Mouse (Mus musculus): ENCODE measurements around the gene Hoxd3. TPM values are rescaled to one million over a fixed set of nuclear protein-coding genes. Genes with fewer than 3 reads are reported as not detected.

Hoxd3 gene
- 55.9 and 68.9 TPM in 2 replicates for polyA plus RNA-seq (2016; fragmentation: Nextera tagmentation; extraction: Ambion mirVana)

GRCm38 (mm10) chr2:74711721-74712621, at the start of gene Hoxd3, which contains the start of gene Hoxd4:
Hoxd3 (plus strand) TSS chr2:74711927.
Hoxd4 (plus strand) TSS chr2:74711929.
- peak within 1 kb of the TSS; percentile 100 for H3K27ac ChIP-seq
- no peaks in the 10 kb centered on the region for H3K36me3 ChIP-seq
- under 1% methylated on average over 65 of the region's 65 CpGs for WGBS
- H3K9me3 ChIP-seq = no peaks in the 10 kb centered on the region
- peak within 1 kb of the TSS; percentile 90 for H3K4me3 ChIP-seq
- peak within 1 kb of the TSS; percentile 96 for H3K4me2 ChIP-seq (replicated peaks)
- H3K27me3 ChIP-seq (replicated peaks) = no peaks in the 10 kb centered on the region
- peak within 1 kb of the TSS; percentile 100 for H3K9ac ChIP-seq
- peaks cover 48% of the 10 kb centered on the region for H3K4me1 ChIP-seq
- ATAC-seq (ENCODE audit: low FRiP score, low read depth) = peak; percentile 73

- 5% methylated on average over 18 of the region's 18 CpGs for WGBS
- Histone ChIP-seq H3K9ac (no peak overlapping the region), H3K27ac (no peak overlapping the region), H3K4me2 (replicated peaks) (no peak overlapping the region), H3K9me3 (no peaks in the 10 kb centered on the region), H3K4me3 (no peak overlapping the region), H3K36me3 (no peaks in the 10 kb centered on the region), H3K4me1 (peaks cover 19% of the 10 kb centered on the region), H3K27me3 (replicated peaks) (peaks cover 96% of the 10 kb centered on the region)
- no peak for ATAC-seq (ENCODE audit: low FRiP score, low read depth)
Observed at GRCm38 (mm10) chr2:74663291-74663925, 48.3 kb upstream of the Hoxd3 start.

- Histone ChIP-seq H3K9ac (no peak overlapping the region), H3K27me3 (replicated peaks) (peaks cover 95% of the 10 kb centered on the region), H3K36me3 (no peaks in the 10 kb centered on the region), H3K27ac (no peak overlapping the region), H3K4me3 (no peak overlapping the region), H3K4me1 (peaks cover 16% of the 10 kb centered on the region), H3K4me2 (replicated peaks) (no peak overlapping the region), H3K9me3 (no peaks in the 10 kb centered on the region)
- 2% methylated on average over 7 of the region's 7 CpGs for WGBS
- no peak for ATAC-seq (ENCODE audit: low FRiP score, low read depth)
Observed at GRCm38 (mm10) chr2:74666411-74666810, 45.3 kb upstream of the Hoxd3 start.

GRCm38 (mm10) chr2:74667191-74667841, 44.4 kb upstream of the Hoxd3 start:
- 0 out of 2 replicates have a peak, but pooled peaks have one; percentile 37 for ATAC-seq (ENCODE audit: low FRiP score, low read depth)
- no peaks in the 10 kb centered on the region for H3K36me3 ChIP-seq
- under 1% methylated on average over 36 of the region's 36 CpGs for WGBS
- peak overlapping the region; percentile 43; the same call in 1 of the 2 replicates for H3K4me3 ChIP-seq
- no peak overlapping the region for H3K27ac ChIP-seq
- H3K9me3 ChIP-seq = no peaks in the 10 kb centered on the region
- H3K27me3 ChIP-seq (replicated peaks) = peaks cover 95% of the 10 kb centered on the region
- H3K4me1 ChIP-seq = peaks cover 13% of the 10 kb centered on the region
- peak overlapping the region; percentile 72 for H3K4me2 ChIP-seq (replicated peaks)
- no peak overlapping the region for H3K9ac ChIP-seq

- under 1% methylated on average over 34 of the region's 51 CpGs for WGBS
Observed at GRCm38 (mm10) chr2:74667842-74668357, 43.8 kb upstream of the Hoxd3 start, which contains the start of gene Hoxd13. Hoxd13 (plus strand) TSS chr2:74668310.

GRCm38 (mm10) chr2:74668370-74669229, 43.1 kb upstream of the Hoxd3 start:
- H3K27me3 ChIP-seq (replicated peaks) = peaks cover 95% of the 10 kb centered on the region
- peak overlapping the region; percentile 72 for H3K4me2 ChIP-seq (replicated peaks)
- peak overlapping the region; percentile 43 for H3K4me3 ChIP-seq
- WGBS = under 1% methylated on average over 52 of the region's 74 CpGs
- H3K27ac ChIP-seq = no peak overlapping the region
- no peak; the same call in 1 of the 2 replicates for ATAC-seq (ENCODE audit: low FRiP score, low read depth)
- H3K36me3 ChIP-seq = no peaks in the 10 kb centered on the region
- H3K9me3 ChIP-seq = no peaks in the 10 kb centered on the region
- peak overlapping the region; percentile 47 for H3K9ac ChIP-seq
- peaks cover 22% of the 10 kb centered on the region for H3K4me1 ChIP-seq

More at GRCm38 (mm10) chr2:74667842-74668357, 43.8 kb upstream of the Hoxd3 start, which contains the start of gene Hoxd13:
- H3K27me3 ChIP-seq (replicated peaks) = peaks cover 95% of the 10 kb centered on the region
- H3K27ac ChIP-seq = no peak within 1 kb of the TSS
- H3K4me2 ChIP-seq (replicated peaks) = peak within 1 kb of the TSS; percentile 72
- H3K9me3 ChIP-seq = no peaks in the 10 kb centered on the region
- ATAC-seq (ENCODE audit: low FRiP score, low read depth) = peak; percentile 61; the same call in 1 of the 2 replicates
- no peaks in the 10 kb centered on the region for H3K36me3 ChIP-seq
- peaks cover 19% of the 10 kb centered on the region for H3K4me1 ChIP-seq
- H3K9ac ChIP-seq = peak within 1 kb of the TSS; percentile 47
- peak within 1 kb of the TSS; percentile 43 for H3K4me3 ChIP-seq

- Histone ChIP-seq H3K27ac (no peak overlapping the region), H3K9ac (no peak overlapping the region), H3K9me3 (no peaks in the 10 kb centered on the region), H3K4me2 (replicated peaks) (peak overlapping the region; percentile 72; the same call in 1 of the 2 replicates), H3K36me3 (no peaks in the 10 kb centered on the region), H3K4me1 (peaks cover 22% of the 10 kb centered on the region), H3K27me3 (replicated peaks) (peaks cover 95% of the 10 kb centered on the region), H3K4me3 (no peak overlapping the region)
- WGBS = 0% methylated on average over 3 of the region's 3 CpGs
- no peak for ATAC-seq (ENCODE audit: low FRiP score, low read depth)
Observed at GRCm38 (mm10) chr2:74669230-74669578, 42.5 kb upstream of the Hoxd3 start.

GRCm38 (mm10) chr2:74669650-74670235, 42.0 kb upstream of the Hoxd3 start:
- Histone ChIP-seq H3K27me3 (replicated peaks) (peaks cover 95% of the 10 kb centered on the region), H3K4me3 (no peak overlapping the region), H3K27ac (no peak overlapping the region), H3K9me3 (no peaks in the 10 kb centered on the region), H3K9ac (no peak overlapping the region), H3K4me1 (peaks cover 22% of the 10 kb centered on the region), H3K36me3 (no peaks in the 10 kb centered on the region), H3K4me2 (replicated peaks) (peak overlapping the region; percentile 72; the same call in 1 of the 2 replicates)
- WGBS = under 1% methylated on average over 14 of the region's 14 CpGs
- ATAC-seq (ENCODE audit: low FRiP score, low read depth) = no peak

GRCm38 (mm10) chr2:74670632-74671188, 41.0 kb upstream of the Hoxd3 start:
- no peak overlapping the region for H3K4me2 ChIP-seq (replicated peaks)
- H3K4me1 ChIP-seq = peaks cover 28% of the 10 kb centered on the region
- WGBS = 3% methylated on average over 3 of the region's 3 CpGs
- H3K27me3 ChIP-seq (replicated peaks) = peaks cover 97% of the 10 kb centered on the region
- H3K9me3 ChIP-seq = no peaks in the 10 kb centered on the region
- no peak for ATAC-seq (ENCODE audit: low FRiP score, low read depth)
- no peak overlapping the region for H3K4me3 ChIP-seq
- H3K36me3 ChIP-seq = no peaks in the 10 kb centered on the region
- no peak overlapping the region for H3K27ac ChIP-seq
- no peak overlapping the region for H3K9ac ChIP-seq

- Histone ChIP-seq H3K9me3 (no peaks in the 10 kb centered on the region), H3K4me1 (peaks cover 28% of the 10 kb centered on the region), H3K4me2 (replicated peaks) (peak overlapping the region; percentile 1; the same call in 1 of the 2 replicates), H3K27me3 (replicated peaks) (peaks cover 98% of the 10 kb centered on the region), H3K4me3 (no peak overlapping the region), H3K9ac (no peak overlapping the region), H3K27ac (no peak overlapping the region), H3K36me3 (no peaks in the 10 kb centered on the region)
- ATAC-seq (ENCODE audit: low FRiP score, low read depth) = no peak
- 4% methylated on average over 5 of the region's 5 CpGs for WGBS
Observed at GRCm38 (mm10) chr2:74671847-74672246, 39.9 kb upstream of the Hoxd3 start.

Data from neural tube, embryonic 12.5 days (tissue).